Mouse (Mus musculus) heart, adult 2 months (tissue): ENCODE measurements around the gene Secisbp2l.

Experiments used
- CTCF ChIP-seq: fragments of 200-600 bp; IDR thresholded peaks from 2 replicates; pipeline ENCODE4 v1.8.1; 2022; ENCODE audit warnings: antibody characterized with exemption, mild to moderate bottlenecking, moderate library complexity
- EP300 ChIP-seq: fragments of 200-500 bp; IDR thresholded peaks from 2 replicates; pipeline ENCODE4 v1.6.1; 2011; ENCODE audit warnings: low read depth, low read length, control low read depth; ENCODE audit not compliant: insufficient read depth
- POLR2A ChIP-seq: fragments of 200-500 bp; IDR thresholded peaks from 2 replicates; pipeline ENCODE4 v1.6.1; 2011; ENCODE audit warnings: mild to moderate bottlenecking, low read depth, low read length, control low read depth; ENCODE audit not compliant: insufficient read depth

DNA sequence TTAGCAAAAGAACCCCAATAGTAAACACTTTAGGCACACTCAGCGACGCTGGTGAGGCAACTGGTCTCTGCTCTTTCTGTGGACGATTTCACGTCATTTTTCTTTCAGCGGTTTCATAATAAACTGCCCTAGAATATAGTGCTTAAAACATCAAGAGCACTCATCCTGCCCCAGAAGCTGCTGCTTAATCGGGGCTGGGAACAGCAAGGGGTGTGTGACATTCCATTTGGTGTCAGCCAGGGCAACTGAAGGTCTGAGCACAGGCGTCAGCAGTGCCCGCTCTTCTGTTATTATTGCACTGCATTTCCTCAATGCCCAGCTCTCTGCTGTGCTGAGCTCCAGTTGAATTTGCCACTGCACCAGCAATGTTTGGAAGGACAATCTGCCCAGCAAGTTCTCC, 18.4 kb upstream of the Secisbp2l start:
- TF ChIP-seq CTCF (no peak), POLR2A (no peak), EP300 (no peak)
